Mouse (Mus musculus): ENCODE results near the gene Dennd5b. TPM values are rescaled to one million over a fixed set of nuclear protein-coding genes. Genes with fewer than 3 reads are reported as not detected.

The Dennd5b gene
- polyA plus RNA-seq (2012; rRNA removed) (1.8 and 2.3 TPM in 2 replicates), polyA plus RNA-seq (2014; fragmentation: Nextera tagmentation; extraction: Ambion mirVana) (3.1 and 3.3 TPM in 2 replicates)

DNA sequence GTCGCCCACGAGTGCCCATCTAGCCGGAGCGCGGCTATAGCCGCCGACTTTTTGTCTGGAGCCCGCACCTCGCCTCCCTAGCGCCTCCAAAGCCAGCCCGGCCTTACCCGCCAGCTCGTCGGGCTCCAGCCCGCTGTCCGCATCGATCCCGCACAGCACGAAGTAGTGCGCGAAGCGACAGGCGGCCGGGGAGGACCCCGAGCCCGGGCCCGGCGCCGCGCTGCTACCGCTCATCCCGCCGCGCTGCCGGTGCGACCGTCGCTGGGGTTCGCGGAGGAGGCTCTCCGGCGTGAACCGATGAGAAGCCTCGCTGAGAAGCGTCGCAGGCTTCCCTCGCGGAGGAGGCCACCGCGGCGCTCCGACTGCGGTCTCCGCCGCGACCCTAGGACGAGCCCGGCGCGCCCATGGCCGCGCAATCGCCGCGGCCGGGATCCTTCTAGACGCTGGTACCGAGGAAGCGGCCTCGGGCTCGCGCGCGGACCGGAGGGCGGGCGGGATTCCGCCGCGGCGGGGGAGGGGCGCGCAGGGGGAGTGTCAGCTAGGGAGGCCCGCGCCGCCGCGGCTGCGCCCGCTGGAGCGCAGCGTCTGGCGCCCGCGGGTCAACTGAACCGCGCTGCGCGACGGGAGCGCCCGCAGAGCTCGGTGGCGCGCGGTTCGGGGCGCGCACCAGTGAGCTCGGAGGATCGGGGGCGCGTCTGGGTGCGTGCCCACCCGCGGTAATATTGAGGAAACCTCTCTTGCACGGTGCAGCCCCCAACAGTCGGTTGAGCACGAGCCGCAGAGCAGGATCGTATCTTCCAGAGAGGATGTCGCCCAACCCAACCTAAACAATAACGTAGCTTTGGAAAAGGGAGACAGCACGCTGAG lies at the start of gene Dennd5b:
Gene Dennd5b, minus strand, starts transcription at position 605 of the 867 bp plus-strand sequence.
- TF ChIP-seq EP300 (IDR thresholded peaks at IDR 0.05; ENCODE audit: low read depth) (no peak), CTCF (IDR thresholded peaks at IDR 0.05; ENCODE audit: low read depth) (no peak)
- WGBS (ENCODE audit: insufficient replicate concordance) = under 1% methylated on average over 122 of the region's 124 CpGs
- no peaks in the 10 kb centered on the region for H3K9me3 ChIP-seq (ENCODE audit: control insufficient read depth, low read length)

GRCm38 (mm10) chr6:149148436-149149229 lies 47.2 kb upstream of the Dennd5b start:
- Histone ChIP-seq H3K36me3 (replicated peaks; ENCODE audit: control insufficient read depth, insufficient read depth, low read depth) (no peaks in the 10 kb centered on the region; the same call in 1 of the 2 replicates), H3K4me1 (replicated peaks; ENCODE audit: control insufficient read depth in 2 of 2, insufficient read depth in 2 of 2, low read length in 1 of 2) (no peaks in the 10 kb centered on the region), H3K27me3 (ENCODE audit: control insufficient read depth, insufficient read depth, low read length) (no peaks in the 10 kb centered on the region), H3K4me3 (ENCODE audit: insufficient read depth in 1 of 2, low read depth in 2 of 2, low read length in 2 of 2) (no peak overlapping the region), H3K27ac (no peak overlapping the region), H3K9ac (replicated peaks) (no peak overlapping the region), H3K4me2 (ENCODE audit: low read depth) (no peak overlapping the region), H3K9me3 (ENCODE audit: control insufficient read depth, low read length) (no peaks in the 10 kb centered on the region)
- ATAC-seq (ENCODE audit: insufficient read depth) = no peak
- no peak for DNase-seq (ENCODE audit: low read depth in 3 of 3, low spot score in 3 of 3)
- WGBS (ENCODE audit: insufficient replicate concordance) = 69% methylated on average over 7 of the region's 7 CpGs
- TF ChIP-seq EP300 (IDR thresholded peaks at IDR 0.05; ENCODE audit: low read depth) (no peak), CTCF (IDR thresholded peaks at IDR 0.05; ENCODE audit: low read depth) (no peak)

More for the DNA sequence above, at the start of gene Dennd5b:
- Histone ChIP-seq H3K9ac (replicated peaks) (peak within 1 kb of the TSS; percentile 35), H3K27ac (peak within 1 kb of the TSS; percentile 16; the same call in 1 of the 2 replicates), H3K4me1 (replicated peaks; ENCODE audit: control insufficient read depth in 2 of 2, insufficient read depth in 2 of 2, low read length in 1 of 2) (no peaks in the 10 kb centered on the region), H3K4me3 (ENCODE audit: insufficient read depth in 1 of 2, low read depth in 2 of 2, low read length in 2 of 2) (peak within 1 kb of the TSS; percentile 52 to 60), H3K36me3 (replicated peaks; ENCODE audit: control insufficient read depth, insufficient read depth, low read depth) (no peaks in the 10 kb centered on the region), H3K27me3 (ENCODE audit: control insufficient read depth, insufficient read depth, low read length) (peaks cover 25% of the 10 kb centered on the region), H3K4me2 (ENCODE audit: low read depth) (peak within 1 kb of the TSS; percentile 51)
- ATAC-seq (ENCODE audit: insufficient read depth) (peak; percentile 73), DNase-seq (ENCODE audit: low read depth in 3 of 3, low spot score in 3 of 3) (peak in 1 of 3 experiments; percentile 7)

DNA sequence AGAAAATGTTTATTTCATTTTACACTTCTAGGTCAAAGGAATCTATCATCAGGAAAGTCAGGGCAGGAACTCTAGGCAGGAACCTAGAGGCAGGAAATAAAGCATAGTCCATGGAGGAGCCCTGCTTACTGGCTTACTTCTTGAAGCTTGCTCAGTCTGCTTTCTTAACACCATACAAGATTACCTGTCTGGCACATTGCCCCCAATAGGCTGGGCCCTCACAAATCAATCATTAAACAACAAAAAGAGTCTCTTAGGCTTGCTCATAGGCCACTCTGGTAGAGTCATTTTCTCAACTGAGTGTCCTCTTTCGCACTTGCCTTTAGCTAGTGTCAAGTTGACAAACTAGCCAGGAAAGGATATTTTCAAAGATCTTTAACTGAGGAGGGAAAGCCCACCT lies 43.7 kb upstream of the Dennd5b start:
- Histone ChIP-seq H3K9ac (replicated peaks) (no peak overlapping the region), H3K4me2 (ENCODE audit: low read depth) (no peak overlapping the region), H3K9me3 (ENCODE audit: control insufficient read depth, low read length) (no peaks in the 10 kb centered on the region), H3K4me1 (replicated peaks; ENCODE audit: control insufficient read depth in 2 of 2, insufficient read depth in 2 of 2, low read length in 1 of 2) (peaks cover 2 to 9% of the 10 kb centered on the region in 2 experiments; a peak in 1 of 4 replicates), H3K36me3 (replicated peaks; ENCODE audit: control insufficient read depth, insufficient read depth, low read depth) (no peaks in the 10 kb centered on the region; the same call in 1 of the 2 replicates), H3K27ac (no peak overlapping the region), H3K27me3 (ENCODE audit: control insufficient read depth, insufficient read depth, low read length) (no peaks in the 10 kb centered on the region), H3K4me3 (ENCODE audit: insufficient read depth in 1 of 2, low read depth in 2 of 2, low read length in 2 of 2) (no peak overlapping the region)
- DNase-seq (ENCODE audit: low read depth in 3 of 3, low spot score in 3 of 3) (no peak), ATAC-seq (ENCODE audit: insufficient read depth) (no peak)
- TF ChIP-seq EP300 (IDR thresholded peaks at IDR 0.05; ENCODE audit: low read depth) (no peak), CTCF (IDR thresholded peaks at IDR 0.05; ENCODE audit: low read depth) (no peak)
- 93% methylated on average over 1 of the region's 1 CpGs for WGBS (ENCODE audit: insufficient replicate concordance)

- peak; percentile 97 for ATAC-seq (ENCODE audit: insufficient read depth)
- H3K9ac ChIP-seq (replicated peaks) = peak overlapping the region; percentile 95
- H3K27ac ChIP-seq = peak overlapping the region; percentile 78
- peak; percentile 87 to 93 (median 89) for DNase-seq (ENCODE audit: low read depth in 3 of 3, low spot score in 3 of 3)
- H3K4me2 ChIP-seq (ENCODE audit: low read depth) = peak overlapping the region; percentile 85
- peak overlapping the region; percentile 74 to 88 for H3K4me3 ChIP-seq (ENCODE audit: insufficient read depth in 1 of 2, low read depth in 2 of 2, low read length in 2 of 2)
- peaks cover 2 to 9% of the 10 kb centered on the region in 2 experiments; a peak in 1 of 4 replicates for H3K4me1 ChIP-seq (replicated peaks; ENCODE audit: control insufficient read depth in 2 of 2, insufficient read depth in 2 of 2, low read length in 1 of 2)
- 3% methylated on average over 36 of the region's 36 CpGs for WGBS (ENCODE audit: insufficient replicate concordance)
- H3K36me3 ChIP-seq (replicated peaks; ENCODE audit: control insufficient read depth, insufficient read depth, low read depth) = no peaks in the 10 kb centered on the region; the same call in 1 of the 2 replicates
- H3K27me3 ChIP-seq (ENCODE audit: control insufficient read depth, insufficient read depth, low read length) = no peaks in the 10 kb centered on the region
- TF ChIP-seq CTCF (IDR thresholded peaks at IDR 0.05; ENCODE audit: low read depth) (no peak), EP300 (IDR thresholded peaks at IDR 0.05; ENCODE audit: low read depth) (peak; percentile 51)
- H3K9me3 ChIP-seq (ENCODE audit: control insufficient read depth, low read length) = no peaks in the 10 kb centered on the region
These were observed 40.1 kb upstream of the Dennd5b start for GRCm38 (mm10) chr6:149141393-149142173.

Data from liver, embryonic 14.5 days (tissue).